Mouse (Mus musculus): Measurements from ENCODE around the gene Olfr248. TPM values are rescaled to one million over a fixed set of nuclear protein-coding genes. Genes with fewer than 3 reads are reported as not detected.

Olfr248 gene
- polyA plus RNA-seq, 1 experiment from 2014 or later = not detected

Other genes with a start within 250 kb of the Olfr248 start
- not detected in 2 replicates for gene Olfr420, start 235.4 kb upstream of the Olfr248 start, polyA plus RNA-seq (2016; fragmentation: Nextera tagmentation; extraction: Ambion mirVana)
- 1.4 TPM in 2 replicates for gene Spta1, start 218.3 kb upstream of the Olfr248 start, polyA plus RNA-seq (2016; fragmentation: Nextera tagmentation; extraction: Ambion mirVana)
- not detected in 2 replicates for gene Olfr419, start 139.0 kb upstream of the Olfr248 start, polyA plus RNA-seq (2016; fragmentation: Nextera tagmentation; extraction: Ambion mirVana)
- gene Mptx1, start 60.5 kb upstream of the Olfr248 start, polyA plus RNA-seq (2016; fragmentation: Nextera tagmentation; extraction: Ambion mirVana) = not detected in 2 replicates
- not detected in 2 replicates for gene Olfr417, start 25.9 kb upstream of the Olfr248 start, polyA plus RNA-seq (2016; fragmentation: Nextera tagmentation; extraction: Ambion mirVana)
- gene Olfr414, start 33.0 kb downstream of the Olfr248 start, polyA plus RNA-seq (2016; fragmentation: Nextera tagmentation; extraction: Ambion mirVana) = not detected in 2 replicates
- gene Olfr220, start 51.0 kb downstream of the Olfr248 start, polyA plus RNA-seq (2016; fragmentation: Nextera tagmentation; extraction: Ambion mirVana) = not detected in 2 replicates
- 5.6 and 7.3 TPM in 2 replicates for gene Fmn2, start 110.8 kb downstream of the Olfr248 start, polyA plus RNA-seq (2016; fragmentation: Nextera tagmentation; extraction: Ambion mirVana)

All from midbrain, embryonic 10.5 days (tissue).